Mouse (Mus musculus) liver, embryonic 15.5 days (tissue): ENCODE results near the gene Gm20388. TPM values are rescaled to one million over a fixed set of nuclear protein-coding genes. Genes with fewer than 3 reads are reported as not detected.
A peak's percentile ranks its signal among the peaks of the same experiment; 100 is the strongest.

Experiments
- ATAC-seq: fragments of 200-750 bp; cut with Nextera tagmentation; 2 replicates; pipeline ENCODE4 v1.8.0; 2017; ENCODE audit warnings: moderate number of reproducible peaks, mild to moderate bottlenecking, moderate library complexity; ENCODE audit not compliant: insufficient read depth
- H3K27ac ChIP-seq: fragments of 300-500 bp; sonication (generic); replicated peaks from 2 replicates; pipeline ENCODE4 v1.5.1; 2015; ENCODE audit warnings: mild to moderate bottlenecking, inconsistent platforms
- H3K27me3 ChIP-seq: fragments of 300-500 bp; sonication (generic); 2 replicates; pipeline ENCODE4 v1.6.1; 2015; ENCODE audit warnings: mild to moderate bottlenecking, inconsistent platforms
- H3K36me3 ChIP-seq: fragments of 300-500 bp; sonication (generic); replicated peaks from 2 replicates; pipeline ENCODE4 v1.6.1; 2015; ENCODE audit warnings: moderate library complexity, mild to moderate bottlenecking, inconsistent platforms
- H3K4me1 ChIP-seq: fragments of 300-500 bp; sonication (generic); replicated peaks from 2 replicates; pipeline ENCODE4 v1.6.1; 2015; ENCODE audit warnings: inconsistent platforms
- H3K4me2 ChIP-seq: fragments of 300-500 bp; sonication (generic); 2 replicates; pipeline ENCODE4 v1.6.1; 2015; ENCODE audit warnings: moderate library complexity, mild to moderate bottlenecking, inconsistent platforms
- H3K4me3 ChIP-seq: fragments of 300-500 bp; sonication (generic); replicated peaks from 2 replicates; pipeline ENCODE4 v1.5.1; 2015; ENCODE audit warnings: mild to moderate bottlenecking, inconsistent platforms
- H3K9ac ChIP-seq: fragments of 300-500 bp; sonication (generic); 2 replicates; pipeline ENCODE4 v1.6.1; 2015; ENCODE audit warnings: moderate library complexity, mild to moderate bottlenecking, inconsistent platforms
- H3K9me3 ChIP-seq: fragments of 300-500 bp; sonication (generic); replicated peaks from 2 replicates; pipeline ENCODE4 v1.6.1; 2016; ENCODE audit warnings: inconsistent platforms
- WGBS: fragments of 180-500 bp; shearing (Covaris S2); methylation state at CpG from one replicate; pipeline ENCODE4 v1.1.7; 2015; ENCODE audit warnings: mixed read lengths; ENCODE audit not compliant: insufficient replicate concordance; 5-methylcytosine and 5-hydroxymethylcytosine counted together
- polyA plus RNA-seq: library from polyadenylated mRNA; unstranded; fragments of >200 nt; fragmentation: Nextera tagmentation; extraction: Ambion mirVana; gene quantifications from 2 replicates; pipeline ENCODE4 v1.2.1, GENCODE M21; 2015

Gene Gm20388
- polyA plus RNA-seq, 1 experiment from 2014 or later = not detected

DNA sequence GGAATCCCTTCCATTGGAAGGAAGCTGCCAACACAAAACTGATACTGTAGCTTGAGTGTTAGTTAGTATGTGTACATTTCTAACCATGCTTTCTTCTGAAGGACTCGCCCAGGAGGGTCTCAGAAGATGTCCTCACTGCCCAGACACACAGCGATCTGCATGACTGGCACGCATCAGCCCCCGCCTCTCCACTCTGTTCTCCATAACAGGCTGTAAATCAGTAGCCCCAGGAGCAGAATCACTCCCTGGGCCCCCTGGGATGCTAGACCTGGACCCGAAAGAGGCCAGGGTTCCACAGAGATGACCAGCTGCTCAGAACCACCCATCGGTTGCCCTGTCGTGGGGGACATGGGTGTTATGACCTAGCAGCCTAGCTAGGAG is 3881.2 kb downstream of the Gm20388 start:
- Histone ChIP-seq H3K9ac (no peak overlapping the region), H3K4me3 (no peak overlapping the region), H3K9me3 (no peaks in the 10 kb centered on the region), H3K36me3 (no peaks in the 10 kb centered on the region), H3K27me3 (no peaks in the 10 kb centered on the region; the same call in 1 of the 2 replicates), H3K27ac (no peak overlapping the region), H3K4me1 (peaks cover 19% of the 10 kb centered on the region), H3K4me2 (no peak overlapping the region)
- ATAC-seq = no peak
- WGBS = 75% methylated on average over 7 of the region's 7 CpGs

DNA sequence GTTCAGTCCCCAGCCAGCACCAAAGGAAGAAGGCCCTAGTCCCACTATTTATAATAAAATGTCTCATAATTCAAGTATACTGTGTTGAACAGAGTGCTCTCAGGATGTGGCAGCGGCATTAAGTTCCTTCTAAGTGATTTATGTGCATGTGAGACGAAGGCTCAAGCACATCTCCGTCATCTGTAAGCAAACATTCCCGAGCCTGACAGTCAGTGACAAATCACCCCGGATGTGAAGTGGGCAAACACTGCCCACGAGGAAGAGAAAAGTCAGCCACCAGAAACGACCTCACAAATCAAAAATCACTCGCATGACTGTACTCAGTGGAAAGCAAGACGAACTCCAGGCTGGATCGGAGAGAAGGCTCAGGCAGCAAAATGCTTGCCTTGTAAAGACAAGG is 3883.3 kb downstream of the Gm20388 start:
- H3K27ac ChIP-seq = no peak overlapping the region
- H3K4me2 ChIP-seq = no peak overlapping the region
- no peak overlapping the region for H3K9ac ChIP-seq
- H3K4me3 ChIP-seq = no peak overlapping the region
- no peaks in the 10 kb centered on the region for H3K36me3 ChIP-seq
- no peaks in the 10 kb centered on the region; the same call in 1 of the 2 replicates for H3K27me3 ChIP-seq
- no peak for ATAC-seq
- no peaks in the 10 kb centered on the region for H3K9me3 ChIP-seq
- H3K4me1 ChIP-seq = peaks cover 32% of the 10 kb centered on the region
- WGBS = 36% methylated on average over 10 of the region's 10 CpGs

GRCm38 (mm10) chr8:123794766-123795165 is 3884.1 kb downstream of the Gm20388 start:
- Histone ChIP-seq H3K36me3 (no peaks in the 10 kb centered on the region), H3K4me1 (peaks cover 39% of the 10 kb centered on the region), H3K27ac (0 out of 2 replicates have a peak overlapping the region, but pooled peaks have one; percentile 4), H3K9me3 (no peaks in the 10 kb centered on the region), H3K4me2 (no peak overlapping the region), H3K4me3 (no peak overlapping the region), H3K27me3 (no peaks in the 10 kb centered on the region; the same call in 1 of the 2 replicates), H3K9ac (no peak overlapping the region)
- no peak for ATAC-seq
- WGBS = 74% methylated on average over 4 of the region's 4 CpGs

GRCm38 (mm10) chr8:123796758-123797157 is 3886.1 kb downstream of the Gm20388 start:
- H3K4me2 ChIP-seq = no peak overlapping the region
- peaks cover 47% of the 10 kb centered on the region for H3K4me1 ChIP-seq
- no peaks in the 10 kb centered on the region for H3K9me3 ChIP-seq
- no peak overlapping the region for H3K4me3 ChIP-seq
- WGBS = 31% methylated on average over 4 of the region's 4 CpGs
- peak overlapping the region; percentile 79 for H3K27ac ChIP-seq
- H3K27me3 ChIP-seq = no peaks in the 10 kb centered on the region; the same call in 1 of the 2 replicates
- no peaks in the 10 kb centered on the region for H3K36me3 ChIP-seq
- H3K9ac ChIP-seq = no peak overlapping the region
- ATAC-seq = peak; percentile 26; the same call in 1 of the 2 replicates

- Histone ChIP-seq H3K4me1 (peaks cover 47% of the 10 kb centered on the region), H3K9ac (no peak overlapping the region), H3K27me3 (no peaks in the 10 kb centered on the region), H3K4me2 (peak overlapping the region; percentile 43), H3K36me3 (no peaks in the 10 kb centered on the region), H3K9me3 (no peaks in the 10 kb centered on the region), H3K4me3 (0 out of 2 replicates have a peak overlapping the region, but pooled peaks have one; percentile 7), H3K27ac (peak overlapping the region; percentile 79)
- WGBS = 19% methylated on average over 15 of the region's 15 CpGs
- ATAC-seq = peak; percentile 87
Measured at GRCm38 (mm10) chr8:123797928-123798327, 3887.3 kb downstream of the Gm20388 start.

- Histone ChIP-seq H3K4me3 (no peak overlapping the region), H3K27me3 (no peaks in the 10 kb centered on the region), H3K4me2 (no peak overlapping the region), H3K9me3 (no peaks in the 10 kb centered on the region), H3K27ac (peak overlapping the region; percentile 79), H3K9ac (no peak overlapping the region), H3K36me3 (no peaks in the 10 kb centered on the region), H3K4me1 (peaks cover 47% of the 10 kb centered on the region)
- no peak for ATAC-seq
- 58% methylated on average over 6 of the region's 6 CpGs for WGBS
Measured at GRCm38 (mm10) chr8:123799434-123799833, 3888.8 kb downstream of the Gm20388 start.

DNA sequence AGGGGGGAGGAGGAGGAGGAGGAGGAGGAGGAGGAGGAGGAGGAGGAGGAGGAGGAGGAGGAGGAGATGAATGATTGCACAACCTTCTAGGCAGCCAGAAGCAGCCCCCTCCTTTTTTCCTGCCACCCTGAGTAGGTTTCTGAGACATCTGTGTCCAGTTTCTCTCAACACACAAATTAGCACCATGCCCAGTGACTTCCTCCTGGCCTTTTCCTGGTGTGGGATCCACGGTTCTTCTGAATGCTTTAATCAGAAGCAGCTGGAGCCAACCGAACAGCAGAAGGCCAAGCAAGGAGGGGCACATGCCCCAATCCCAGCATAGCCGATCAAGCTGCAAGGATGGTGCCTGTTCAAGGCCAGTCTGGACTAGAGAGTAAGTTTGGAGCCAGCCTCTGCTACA is 3889.2 kb downstream of the Gm20388 start:
- no peak for ATAC-seq
- Histone ChIP-seq H3K27ac (peak overlapping the region; percentile 61; the same call in 1 of the 2 replicates), H3K4me2 (no peak overlapping the region), H3K27me3 (no peaks in the 10 kb centered on the region), H3K36me3 (no peaks in the 10 kb centered on the region), H3K4me3 (no peak overlapping the region), H3K4me1 (peaks cover 45% of the 10 kb centered on the region), H3K9ac (no peak overlapping the region), H3K9me3 (no peaks in the 10 kb centered on the region)
- 33% methylated on average over 3 of the region's 3 CpGs for WGBS

DNA sequence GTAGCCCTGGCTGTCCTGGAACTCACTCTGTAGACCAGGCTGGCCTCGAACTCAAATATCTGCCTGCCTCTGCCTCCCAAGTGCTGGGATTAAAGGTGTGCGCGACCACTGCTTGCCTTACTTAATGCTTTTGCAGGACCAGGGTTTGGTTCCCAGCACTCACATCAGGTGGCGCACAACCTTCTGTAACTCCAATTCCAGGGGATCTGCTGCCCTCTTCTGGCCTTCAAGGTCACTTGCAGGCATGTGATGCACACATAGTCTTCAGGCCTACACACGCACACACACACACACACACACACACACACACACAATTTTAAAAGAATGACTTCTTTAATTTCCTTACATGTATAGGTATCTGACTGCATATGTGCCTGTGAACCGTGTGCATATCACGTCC is 3890.2 kb downstream of the Gm20388 start:
- Histone ChIP-seq H3K4me1 (peaks cover 54% of the 10 kb centered on the region), H3K9ac (no peak overlapping the region), H3K27me3 (no peaks in the 10 kb centered on the region), H3K9me3 (no peaks in the 10 kb centered on the region), H3K27ac (no peak overlapping the region), H3K4me2 (no peak overlapping the region), H3K4me3 (no peak overlapping the region), H3K36me3 (no peaks in the 10 kb centered on the region)
- WGBS = 82% methylated on average over 7 of the region's 7 CpGs
- no peak for ATAC-seq

- H3K4me1 ChIP-seq = peaks cover 54% of the 10 kb centered on the region
- no peaks in the 10 kb centered on the region for H3K9me3 ChIP-seq
- no peak overlapping the region for H3K4me2 ChIP-seq
- WGBS = 73% methylated on average over 2 of the region's 2 CpGs
- no peak for ATAC-seq
- H3K9ac ChIP-seq = no peak overlapping the region
- H3K27ac ChIP-seq = no peak overlapping the region
- H3K4me3 ChIP-seq = no peak overlapping the region
- no peaks in the 10 kb centered on the region for H3K27me3 ChIP-seq
- H3K36me3 ChIP-seq = no peaks in the 10 kb centered on the region
Measured at GRCm38 (mm10) chr8:123801538-123801937, 3890.9 kb downstream of the Gm20388 start.

DNA sequence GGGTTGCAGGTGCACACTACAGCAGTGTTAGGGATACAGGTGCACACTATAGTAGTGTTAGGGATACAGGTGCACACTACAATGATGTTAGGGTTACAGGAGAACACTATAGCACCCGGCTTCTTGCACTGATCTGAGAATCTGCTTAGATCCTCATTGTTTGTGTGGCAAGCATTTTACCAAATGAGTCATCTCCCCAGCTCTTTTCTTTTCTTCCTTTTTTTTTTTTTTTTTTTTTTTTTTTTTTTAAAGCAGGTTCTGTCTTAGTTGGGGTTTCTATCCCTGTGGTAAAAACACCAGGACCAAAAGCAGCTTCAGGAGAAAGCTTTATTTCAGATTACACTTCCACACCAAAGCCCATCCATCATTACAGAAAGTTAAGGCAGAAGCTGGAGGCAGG is 3893.0 kb downstream of the Gm20388 start:
- Histone ChIP-seq H3K4me2 (no peak overlapping the region), H3K9ac (no peak overlapping the region), H3K9me3 (no peaks in the 10 kb centered on the region), H3K4me3 (no peak overlapping the region), H3K36me3 (no peaks in the 10 kb centered on the region), H3K27me3 (no peaks in the 10 kb centered on the region), H3K4me1 (peaks cover 53% of the 10 kb centered on the region), H3K27ac (no peak overlapping the region)
- ATAC-seq = no peak
- 44% methylated on average over 1 of the region's 1 CpGs for WGBS

GRCm38 (mm10) chr8:123804586-123804985 is 3893.9 kb downstream of the Gm20388 start:
- no peaks in the 10 kb centered on the region for H3K9me3 ChIP-seq
- no peak for ATAC-seq

GRCm38 (mm10) chr8:123805209-123805717 is 3894.6 kb downstream of the Gm20388 start:
- peak overlapping the region; percentile 77 for H3K4me3 ChIP-seq
- 23% methylated on average over 15 of the region's 15 CpGs for WGBS
- no peaks in the 10 kb centered on the region for H3K9me3 ChIP-seq
- H3K27ac ChIP-seq = peak overlapping the region; percentile 80
- ATAC-seq = no peak; the same call in 1 of the 2 replicates
- peak overlapping the region; percentile 75 for H3K9ac ChIP-seq
- peaks cover 51% of the 10 kb centered on the region for H3K4me1 ChIP-seq
- peak overlapping the region; percentile 93 for H3K4me2 ChIP-seq
- no peaks in the 10 kb centered on the region for H3K27me3 ChIP-seq
- H3K36me3 ChIP-seq = no peaks in the 10 kb centered on the region

More at GRCm38 (mm10) chr8:123804586-123804985, 3893.9 kb downstream of the Gm20388 start:
- H3K9ac ChIP-seq = no peak overlapping the region
- H3K4me2 ChIP-seq = no peak overlapping the region
- no peaks in the 10 kb centered on the region for H3K36me3 ChIP-seq
- H3K4me3 ChIP-seq = no peak overlapping the region
- no peaks in the 10 kb centered on the region for H3K27me3 ChIP-seq
- WGBS = 64% methylated on average over 7 of the region's 7 CpGs
- no peak overlapping the region for H3K27ac ChIP-seq
- H3K4me1 ChIP-seq = peaks cover 50% of the 10 kb centered on the region
